Mouse (Mus musculus): ENCODE results near the gene Olfr1356.

DNA sequence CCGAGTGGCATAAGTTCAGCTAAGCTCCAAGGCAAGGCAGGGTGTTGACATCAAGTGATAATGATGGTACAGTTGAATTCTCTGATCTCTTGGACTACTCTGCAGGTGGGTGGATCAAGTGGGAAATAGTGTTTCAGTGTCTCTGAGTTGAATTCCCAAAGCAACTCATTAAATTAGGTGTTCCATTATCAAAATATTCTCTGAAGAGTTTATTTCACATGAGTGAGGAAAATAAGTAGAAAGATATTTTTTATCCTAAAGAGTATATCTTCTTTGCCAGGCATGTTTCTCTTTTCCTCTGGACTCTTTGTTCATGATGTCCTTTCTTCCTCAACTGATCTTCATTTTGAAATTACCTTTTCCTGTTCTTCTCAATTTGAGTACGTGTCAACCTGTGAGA, at the start of gene Olfr1356:
- TF ChIP-seq POLR2A (IDR thresholded peaks at IDR 0.05; ENCODE audit: insufficient read depth, low read length) (no peak), CTCF (IDR thresholded peaks at IDR 0.05; ENCODE audit: low read depth, low read length) (no peak)
